Mouse (Mus musculus) right cerebral cortex, postnatal 25 days (tissue): ENCODE measurements at regions not wholly inside any gene's neighbourhood (a gene's known extent, or its start where the extent isn't known, plus 50 kb on each side); places are given as distances from the start of the nearest gene placed in this dataset.
A peak's percentile ranks its signal among the peaks of the same experiment; 100 is the strongest.
"Not testable (repeated sequence)": the region's sequence is repeated elsewhere in the genome, so short reads cannot be mapped to it uniquely, and the experiment has no call there.

Experiments used
- DNase-seq: peaks from one replicate; pipeline ENCODE4 v3.0.0; 2022

- no peak for DNase-seq
Observed at GRCm38 (mm10) chr15:26953818-26954385, 58.5 kb upstream of the Fbxl7 start.

DNA sequence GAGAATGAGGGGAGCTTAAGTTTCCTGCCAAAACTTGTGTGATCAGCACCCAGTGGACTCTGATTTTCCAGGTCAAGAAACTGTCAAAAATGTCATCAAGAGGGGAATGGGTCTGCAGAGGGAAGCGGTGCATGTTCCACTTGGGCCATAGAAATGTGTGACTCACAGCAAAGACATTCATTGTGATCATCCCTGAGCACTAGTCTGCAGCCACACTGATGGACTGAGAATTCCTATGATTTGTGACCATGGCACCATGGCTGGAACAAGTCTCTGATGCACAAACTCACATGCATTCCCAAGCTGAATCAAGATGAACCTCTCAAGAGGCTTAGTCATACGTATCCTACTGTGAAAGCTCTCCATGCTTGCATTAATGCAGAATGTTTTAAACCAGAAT, 63.6 kb upstream of the Fbxl7 start:
- no peak for DNase-seq

DNA sequence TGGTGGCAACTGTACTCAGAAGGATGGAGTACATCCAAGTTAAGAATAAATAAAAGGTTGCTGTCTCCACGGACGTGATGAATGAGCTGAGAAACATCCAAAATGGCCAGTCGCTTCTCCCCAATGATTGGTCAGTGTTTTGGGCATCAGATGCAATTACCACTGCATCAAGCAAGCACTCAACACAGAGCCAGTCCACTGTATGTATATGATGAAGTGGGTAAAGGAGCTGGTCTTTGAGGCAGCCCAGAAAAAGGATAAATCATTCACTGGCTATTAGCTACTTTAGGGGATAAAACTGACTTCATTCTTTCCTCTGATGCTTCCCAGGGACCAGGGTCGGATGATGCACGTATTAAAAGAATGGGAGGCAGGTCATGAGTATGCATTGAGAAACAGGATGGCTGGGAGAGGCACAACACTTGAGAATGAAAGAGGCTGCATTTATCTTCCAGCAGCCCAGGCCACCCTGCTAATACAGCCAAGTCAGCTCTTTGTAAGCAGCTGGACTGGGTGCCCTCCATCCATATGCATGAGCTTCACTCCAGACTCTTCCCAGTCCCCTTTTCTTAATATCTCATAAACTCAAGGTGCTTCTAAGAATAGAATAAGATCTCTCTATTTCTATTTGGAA, 73.1 kb upstream of the Fbxl7 start:
- DNase-seq, result no peak

DNA sequence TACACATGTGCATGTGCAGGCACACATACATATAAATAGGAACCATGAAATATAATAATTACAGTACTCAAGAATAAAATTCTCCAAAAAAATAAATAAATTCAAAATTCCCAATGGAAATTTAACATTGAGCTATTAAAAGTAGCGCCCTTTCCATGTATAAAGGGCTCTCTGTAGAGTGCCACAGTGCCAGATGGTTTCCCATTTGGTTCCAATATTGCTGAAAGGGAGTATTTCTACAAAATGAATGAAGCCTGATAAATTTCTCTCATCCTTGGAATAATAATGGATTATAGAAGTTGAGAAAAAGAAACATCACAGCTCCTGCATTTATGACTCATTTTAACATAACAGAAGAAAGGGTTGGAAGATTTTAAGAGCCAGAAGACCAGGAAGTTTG, 75.4 kb upstream of the Fbxl7 start:
- DNase-seq, result no peak

DNA sequence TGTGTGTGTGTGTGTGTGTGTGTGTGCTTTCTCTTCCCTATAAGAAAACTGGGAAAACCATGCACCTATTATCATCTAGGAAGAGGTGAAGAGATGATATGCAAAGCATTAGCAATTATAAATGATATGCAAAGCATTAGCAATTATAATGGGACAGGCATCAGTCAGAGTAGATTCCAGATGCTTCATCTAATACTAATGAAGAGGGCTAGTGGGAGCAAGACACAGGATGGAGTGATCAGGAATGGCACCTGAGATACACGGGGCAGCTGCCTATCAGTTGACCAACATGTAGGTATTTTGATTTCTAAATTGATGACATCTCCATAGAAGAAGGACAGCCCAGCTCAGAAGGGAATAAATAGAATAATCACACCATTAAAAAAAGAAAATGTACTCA, 97.7 kb upstream of the Fbxl7 start:
- no peak for DNase-seq

- DNase-seq, result no peak
Observed at GRCm38 (mm10) chr15:27009069-27009468, 113.7 kb upstream of the Fbxl7 start.

GRCm38 (mm10) chr15:27013906-27014658, 118.7 kb upstream of the Fbxl7 start:
- DNase-seq, result no peak

DNA sequence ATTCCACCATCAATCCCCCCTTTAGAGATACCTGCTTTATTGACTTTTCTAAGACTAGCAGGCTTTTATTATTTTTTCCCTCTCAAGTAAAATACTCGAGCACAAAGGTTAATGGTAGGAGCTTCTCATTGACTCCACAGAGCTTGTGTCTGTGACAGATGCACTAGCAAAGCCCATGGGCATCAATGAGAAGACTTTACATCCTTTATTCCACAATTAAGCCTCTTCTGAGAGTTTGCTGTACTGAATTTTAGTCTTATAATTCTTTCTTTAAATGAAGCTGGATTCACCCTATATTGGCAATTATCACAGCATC, 119.2 kb upstream of the Fbxl7 start:
- no peak for DNase-seq

- no peak for DNase-seq
Observed at GRCm38 (mm10) chr15:27020471-27020870, 125.1 kb upstream of the Fbxl7 start.

DNA sequence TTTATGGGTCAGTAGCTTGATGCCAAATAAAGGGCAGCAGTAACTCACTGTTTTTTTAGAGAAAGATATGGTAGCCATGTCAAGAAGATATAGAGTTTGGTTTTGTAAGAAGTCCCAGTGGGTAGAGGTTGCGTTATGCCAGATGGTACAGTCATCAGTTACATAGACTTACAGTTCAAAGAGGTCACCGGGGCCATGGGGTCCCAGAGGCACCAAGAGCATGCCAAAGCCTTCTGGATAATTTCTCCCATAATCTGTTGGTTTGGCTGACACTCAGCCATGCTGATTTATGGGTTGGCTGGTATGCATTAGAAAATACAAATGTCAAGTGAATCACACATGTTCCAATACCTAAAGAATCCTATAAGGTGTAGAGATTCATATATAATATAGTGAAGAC, 137.9 kb upstream of the Fbxl7 start:
- no peak for DNase-seq

GRCm38 (mm10) chr15:27043788-27044187, 148.4 kb upstream of the Fbxl7 start:
- peak; percentile 31 for DNase-seq

DNA sequence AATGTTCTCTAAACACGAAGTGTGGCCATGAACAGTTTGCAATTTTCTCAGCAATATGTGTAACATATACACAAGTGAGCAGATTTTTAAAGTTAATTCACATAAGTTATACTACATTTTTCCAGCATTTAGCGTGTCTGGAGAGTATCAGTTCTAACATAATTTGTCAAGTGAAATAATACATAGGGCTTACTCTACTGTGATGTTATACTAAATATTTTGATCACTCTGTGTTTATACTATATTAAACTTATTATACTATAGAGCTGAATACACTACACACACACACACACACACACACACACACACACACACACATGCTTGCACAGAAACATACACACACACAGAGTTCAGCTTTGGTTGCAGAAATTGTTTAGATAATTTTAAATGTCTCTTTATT, 155.3 kb upstream of the Fbxl7 start:
- no peak for DNase-seq

GRCm38 (mm10) chr15:27063456-27063855, 168.1 kb upstream of the Fbxl7 start:
- no peak for DNase-seq

DNA sequence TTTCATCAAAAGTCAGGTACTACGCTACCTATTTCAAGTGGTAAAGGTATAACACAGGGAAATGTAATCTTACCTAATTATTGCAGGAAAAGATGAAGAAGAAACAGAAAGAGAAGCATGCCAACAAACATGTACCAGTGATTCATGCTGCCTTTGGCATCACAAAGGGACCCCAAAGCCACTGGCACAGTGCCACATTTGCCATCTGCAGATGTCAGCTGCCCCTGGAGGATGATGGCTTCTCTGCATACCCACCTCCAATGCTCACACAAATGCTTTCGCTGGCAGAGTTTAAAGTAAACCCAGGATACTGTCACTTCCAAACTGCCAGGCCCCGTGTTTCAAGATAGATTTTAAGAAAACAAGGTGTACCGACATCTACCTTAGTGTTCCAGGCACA, 168.6 kb upstream of the Fbxl7 start:
- no peak for DNase-seq

DNA sequence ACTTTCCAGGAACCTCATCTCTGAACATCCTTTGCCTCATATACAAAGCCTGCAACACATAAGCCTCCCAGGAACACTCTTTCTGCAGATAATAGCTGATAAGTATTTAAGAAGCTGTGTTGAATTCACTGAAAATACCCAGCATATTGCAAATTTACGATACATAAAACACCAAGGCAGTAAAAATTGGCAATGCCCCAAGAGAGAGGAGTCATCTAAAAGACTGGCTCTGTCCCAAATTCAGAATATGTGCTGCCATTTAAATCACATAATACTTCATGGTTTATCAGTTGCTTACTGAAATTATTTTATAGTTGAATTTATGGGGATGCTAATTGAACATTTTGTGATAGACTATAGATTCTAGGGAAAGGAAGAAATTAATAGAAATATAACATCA, 172.3 kb upstream of the Fbxl7 start:
- DNase-seq, result no peak

GRCm38 (mm10) chr15:27077926-27078325, 182.5 kb upstream of the Fbxl7 start:
- no peak for DNase-seq

DNA sequence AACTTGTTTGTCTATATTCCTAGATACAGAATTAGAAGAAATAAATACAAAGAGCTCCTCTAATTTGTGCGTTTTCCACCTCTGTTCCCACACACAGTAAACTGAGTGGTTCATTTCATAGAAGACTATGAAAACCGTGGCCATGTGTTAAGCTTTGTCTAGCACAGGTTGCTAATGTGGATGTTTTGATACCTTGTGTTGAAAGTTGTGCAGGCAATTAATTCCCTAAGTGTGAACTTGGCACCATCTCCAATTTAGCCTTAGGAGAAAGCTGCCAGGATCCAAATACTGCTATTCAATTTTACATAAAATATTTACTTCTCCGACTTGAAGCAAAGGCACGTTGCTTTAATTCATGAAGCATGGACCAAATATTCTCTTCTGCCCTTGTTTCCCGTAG, 187.4 kb upstream of the Fbxl7 start:
- DNase-seq, result no peak

- DNase-seq, result no peak
Observed at GRCm38 (mm10) chr15:27083596-27083995, 188.2 kb upstream of the Fbxl7 start.

- DNase-seq, result no peak
Observed at GRCm38 (mm10) chr15:27089155-27089554, 193.8 kb upstream of the Fbxl7 start.

DNA sequence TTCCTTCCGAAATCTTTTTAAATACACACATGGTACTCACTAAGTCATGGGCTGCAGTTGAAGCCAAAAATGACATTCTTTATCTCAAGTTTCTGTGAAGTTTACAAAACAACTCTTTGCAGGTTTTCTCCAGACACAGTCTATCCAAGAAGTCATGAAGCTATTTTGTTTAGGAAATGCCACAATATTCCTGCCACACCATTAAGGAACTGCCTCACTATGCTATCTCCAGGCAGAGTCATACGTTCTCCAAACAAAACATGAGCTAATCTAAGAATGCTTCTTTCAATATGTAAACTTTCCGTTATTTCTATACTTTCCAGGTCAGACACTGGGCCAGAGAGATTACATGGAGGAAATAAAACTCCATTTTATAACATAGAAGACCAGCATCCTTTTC, 198.7 kb upstream of the Fbxl7 start:
- no peak for DNase-seq

- DNase-seq, result peak; percentile 56
Observed at GRCm38 (mm10) chr15:27095231-27095630, 199.9 kb upstream of the Fbxl7 start.

DNA sequence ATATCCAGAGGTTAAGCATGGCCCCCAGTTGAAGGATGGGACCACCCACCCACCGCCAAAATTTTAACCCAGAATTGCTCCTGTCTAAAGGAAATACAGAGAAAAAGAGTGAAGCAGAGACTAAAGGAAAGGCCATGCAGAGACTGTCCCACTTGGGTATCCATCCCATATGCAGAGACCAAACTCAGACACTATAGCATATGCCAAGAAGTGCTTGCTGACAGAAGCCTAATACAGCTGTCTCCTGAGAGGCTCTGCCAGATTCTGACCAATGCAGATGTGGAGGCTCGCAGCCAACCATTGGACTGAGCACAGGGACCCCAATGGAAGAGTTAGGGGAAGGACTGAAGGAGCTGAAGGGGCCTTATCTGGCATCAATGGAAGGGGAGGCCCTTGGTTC, 206.2 kb upstream of the Fbxl7 start:
- DNase-seq, result not testable (repeated sequence)

DNA sequence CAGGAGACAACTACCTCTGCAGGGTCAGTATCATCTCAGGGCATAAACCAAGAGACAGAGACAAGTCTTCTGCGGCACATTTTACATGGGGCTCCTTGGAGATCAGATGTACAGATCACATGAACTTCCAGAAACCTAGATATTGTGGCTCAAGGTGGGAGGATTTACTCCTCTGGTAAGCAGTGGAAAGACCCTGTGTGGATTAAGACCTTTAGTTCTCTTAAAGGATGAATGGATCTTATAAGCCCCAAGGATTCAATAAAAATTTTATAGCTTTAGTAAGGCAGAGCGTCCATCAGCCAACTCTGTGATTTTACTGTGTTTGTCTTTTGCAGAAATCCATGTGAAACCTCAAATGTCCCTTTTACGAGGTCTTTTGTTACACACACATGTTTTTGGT, 213.8 kb upstream of the Fbxl7 start:
- no peak for DNase-seq

DNA sequence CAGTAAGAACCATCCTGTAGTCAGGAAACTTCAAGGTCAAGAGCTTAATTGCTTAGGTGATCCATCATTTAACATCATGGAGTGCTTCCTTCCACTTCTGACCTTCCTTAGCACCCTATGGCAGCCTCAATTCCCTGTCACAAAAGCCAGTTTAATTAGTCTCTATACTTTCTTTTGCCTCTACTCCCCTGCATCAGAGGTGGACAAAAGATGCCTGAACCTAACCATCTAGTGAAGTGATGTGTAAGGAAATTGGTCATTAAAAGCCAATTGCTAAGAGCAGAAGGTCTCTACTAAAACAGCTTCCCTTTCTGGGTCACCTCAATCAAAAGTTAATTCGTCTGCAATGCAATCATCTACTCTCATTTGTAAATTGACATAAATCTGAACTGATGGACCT, 234.3 kb upstream of the Fbxl7 start:
- no peak for DNase-seq

DNA sequence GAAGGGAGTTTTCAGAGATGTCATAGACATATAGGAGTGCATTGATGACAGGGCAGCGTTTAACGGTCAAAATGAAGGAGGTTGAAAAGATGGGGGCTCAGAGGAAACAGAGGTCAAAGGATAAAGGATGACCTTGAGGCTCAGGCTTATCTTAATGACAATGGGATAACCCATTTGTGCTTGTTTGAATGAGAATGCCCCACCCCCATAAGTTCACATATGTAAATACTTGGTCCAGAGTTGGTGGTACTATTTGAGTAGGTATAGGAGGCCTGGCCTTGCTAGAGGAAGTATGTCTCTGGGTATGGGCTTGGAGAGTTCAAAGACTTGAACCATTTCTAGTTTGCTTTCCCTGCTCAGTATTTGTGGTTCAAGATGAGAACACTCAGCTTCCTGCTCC, 237.4 kb upstream of the Fbxl7 start:
- no peak for DNase-seq
